Mouse (Mus musculus) c-Kit-negative CD71-positive TER-119-positive erythroid progenitor cells, embryonic 14.5 days (primary cell): Measurements from ENCODE around the gene Poldip2.
A peak's percentile ranks its signal among the peaks of the same experiment; 100 is the strongest.

Source experiments
- DNase-seq: peaks from one replicate; pipeline ENCODE4 v3.0.0-alpha.2; 2013; ENCODE audit warnings: low read depth, low spot score

Gene Poldip2

GRCm38 (mm10) chr11:78512025-78512957 is at the start of gene Poldip2, which contains the start of gene Tmem199:
TSS of gene Poldip2 (plus strand) at chr11:78512193.
TSS of gene Tmem199 (minus strand) at chr11:78512172.
- peak; percentile 65 for DNase-seq

DNA sequence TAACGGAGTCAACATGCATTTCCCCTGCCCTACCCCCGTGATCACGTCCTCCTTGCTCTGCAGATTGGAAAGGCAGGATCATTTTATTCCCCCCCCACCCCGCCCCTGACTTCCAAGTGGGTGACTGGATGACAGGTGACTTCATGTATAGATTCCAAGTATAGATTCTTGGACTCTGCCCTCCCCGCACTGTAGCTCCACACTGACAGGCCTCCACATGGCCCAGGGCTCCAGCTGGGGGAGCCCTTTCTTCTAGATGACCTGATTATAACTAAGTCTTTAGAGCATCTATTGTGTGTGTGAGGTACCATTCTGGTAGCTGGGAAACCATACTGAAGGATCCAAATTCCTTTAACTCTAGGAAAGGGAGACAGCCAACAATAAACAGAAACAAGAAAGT is 49.3 kb upstream of the Poldip2 start:
- DNase-seq, result no peak

GRCm38 (mm10) chr11:78463286-78464036 is 48.5 kb upstream of the Poldip2 start:
- DNase-seq, result no peak

- no peak for DNase-seq
Observed at GRCm38 (mm10) chr11:78465116-78465515, 46.9 kb upstream of the Poldip2 start.

DNA sequence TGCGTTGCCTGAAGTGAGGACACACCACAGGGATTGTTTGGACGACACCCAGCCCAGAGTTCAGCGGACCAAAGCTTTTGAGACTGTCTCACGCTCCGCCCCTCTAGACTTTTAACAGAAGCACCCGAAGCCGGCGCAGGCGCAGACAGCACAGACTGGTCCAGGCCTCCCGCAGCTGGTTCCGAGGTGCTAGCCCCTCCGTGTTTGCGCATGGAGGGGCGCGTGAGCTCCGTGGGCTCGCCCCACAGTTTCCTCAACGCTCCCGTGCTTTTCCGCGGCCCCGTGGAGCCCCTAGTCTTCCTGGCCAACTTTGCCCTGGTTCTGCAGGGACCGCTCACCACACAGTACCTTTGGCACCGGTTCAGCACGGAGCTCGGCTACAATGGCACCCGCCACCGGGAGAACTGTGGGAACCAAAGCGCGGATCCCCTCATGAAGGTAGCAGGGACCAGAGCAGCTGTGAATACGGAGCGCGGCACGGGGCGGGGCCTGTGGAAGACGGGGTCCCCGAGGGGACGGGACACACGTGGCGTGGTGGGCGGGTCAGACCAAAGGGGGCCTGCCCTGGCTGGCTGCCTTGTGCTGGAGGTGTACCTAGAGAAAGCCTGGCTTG is 46.3 kb upstream of the Poldip2 start, which contains the start of gene Slc46a1:
Gene Slc46a1 (plus strand): TSS at position 130 of the 613 bp plus-strand sequence.
- no peak for DNase-seq

- no peak for DNase-seq
Observed at GRCm38 (mm10) chr11:78466242-78466912, 45.6 kb upstream of the Poldip2 start.

DNA sequence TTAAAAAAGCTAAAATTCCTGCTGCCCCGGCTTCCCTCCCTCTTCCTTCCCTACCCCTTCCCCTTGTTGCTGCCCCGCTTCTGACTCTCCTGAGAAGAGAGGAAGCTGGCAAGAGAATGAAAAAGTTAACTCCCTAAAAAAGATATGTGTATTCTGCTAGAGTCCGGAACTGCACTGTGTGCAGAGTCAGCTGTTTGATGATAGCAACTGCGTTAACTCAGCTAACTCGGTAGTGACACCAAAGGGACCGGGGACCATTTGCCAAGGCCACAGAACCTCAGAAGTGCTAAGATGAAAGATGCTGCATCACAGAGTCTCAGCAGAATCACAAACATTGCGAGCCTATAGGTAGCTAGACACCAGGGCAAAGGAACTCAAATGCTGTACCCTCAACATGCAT is 44.5 kb upstream of the Poldip2 start:
- no peak for DNase-seq

DNA sequence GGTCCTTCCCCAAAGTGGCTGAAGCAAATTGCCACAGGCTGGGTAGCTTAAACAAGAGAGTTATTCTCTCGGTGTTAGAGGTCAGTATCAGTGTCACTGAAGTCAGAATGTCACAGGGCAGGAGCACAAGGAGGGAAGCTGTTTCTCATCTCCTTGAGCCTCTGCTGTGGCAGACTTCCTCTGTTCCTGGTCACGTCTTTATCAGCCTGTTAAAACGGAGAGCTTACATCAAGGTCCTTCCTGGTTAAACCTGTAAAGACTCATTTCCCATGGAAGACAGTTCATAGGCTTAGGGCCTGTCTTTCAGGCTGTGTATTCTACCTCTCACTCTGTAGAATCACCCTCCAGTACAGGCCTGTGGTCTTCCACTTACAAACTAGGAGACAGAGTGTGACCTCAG is 44.1 kb upstream of the Poldip2 start:
- no peak for DNase-seq

- DNase-seq, result no peak
Observed at GRCm38 (mm10) chr11:78471326-78472103, 40.5 kb upstream of the Poldip2 start.

DNA sequence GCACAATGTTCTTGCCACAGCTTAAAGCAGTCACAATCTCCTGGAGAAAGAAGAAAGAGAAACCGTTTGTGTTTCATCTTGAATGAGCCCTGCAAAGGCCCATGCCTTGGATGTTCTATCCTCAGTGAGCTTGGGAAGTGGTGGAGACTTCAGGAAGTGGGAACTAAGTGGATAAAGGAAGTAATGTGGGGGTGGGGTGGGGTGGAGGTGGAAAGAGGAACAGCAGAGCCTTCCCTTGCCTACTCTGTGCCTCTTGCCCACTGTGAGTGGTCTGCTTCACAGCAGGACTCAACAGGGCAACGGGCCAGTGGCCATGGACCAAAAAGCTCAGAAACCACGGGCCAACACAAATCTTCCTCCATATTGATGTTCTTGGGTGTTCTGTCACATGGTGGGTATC is 36.7 kb upstream of the Poldip2 start:
- no peak for DNase-seq

DNA sequence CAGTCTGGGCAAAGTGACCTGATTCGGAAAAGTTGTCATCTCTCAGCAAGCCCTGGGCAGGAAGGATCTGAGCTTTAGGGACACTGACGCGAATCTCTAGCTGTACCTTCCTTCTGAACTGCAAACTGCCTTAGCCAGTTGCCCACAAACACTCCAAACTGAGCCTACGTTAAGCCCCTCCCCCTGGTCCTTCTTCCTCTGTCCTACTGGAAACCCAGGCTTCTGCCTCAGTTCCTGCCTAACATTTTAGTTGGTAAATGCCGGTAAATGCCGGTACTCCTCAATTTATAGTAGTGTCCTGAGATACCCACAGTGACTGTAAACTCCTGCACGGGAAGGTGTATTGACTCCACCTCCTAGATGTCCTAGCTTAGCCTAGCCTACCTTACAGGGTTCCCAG is 28.4 kb upstream of the Poldip2 start:
- DNase-seq, result no peak

DNA sequence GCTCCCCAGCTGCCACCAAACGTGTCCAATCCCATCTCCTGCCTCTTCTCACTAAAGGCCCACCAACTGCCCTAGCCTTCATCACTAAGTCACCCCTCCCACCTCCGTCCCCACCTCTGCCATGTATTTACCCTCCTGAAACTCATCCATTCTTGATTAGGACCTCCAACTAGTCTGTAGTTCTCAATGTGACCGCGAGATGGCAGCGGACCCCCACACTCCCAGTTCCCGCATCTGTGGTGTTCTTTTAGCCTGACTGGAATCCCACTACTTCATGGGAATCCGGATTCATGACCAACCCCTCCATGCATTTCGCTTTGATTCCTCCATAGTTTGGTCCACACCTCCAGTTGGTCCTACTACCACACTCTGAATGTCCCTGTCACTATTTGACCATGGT is 23.8 kb upstream of the Poldip2 start:
- DNase-seq, result no peak

GRCm38 (mm10) chr11:78490781-78491241 is 21.2 kb upstream of the Poldip2 start:
- no peak for DNase-seq

- no peak for DNase-seq
Observed at GRCm38 (mm10) chr11:78495904-78496303, 16.1 kb upstream of the Poldip2 start.

GRCm38 (mm10) chr11:78497071-78497541 is 14.9 kb upstream of the Poldip2 start:
- DNase-seq, result no peak

DNA sequence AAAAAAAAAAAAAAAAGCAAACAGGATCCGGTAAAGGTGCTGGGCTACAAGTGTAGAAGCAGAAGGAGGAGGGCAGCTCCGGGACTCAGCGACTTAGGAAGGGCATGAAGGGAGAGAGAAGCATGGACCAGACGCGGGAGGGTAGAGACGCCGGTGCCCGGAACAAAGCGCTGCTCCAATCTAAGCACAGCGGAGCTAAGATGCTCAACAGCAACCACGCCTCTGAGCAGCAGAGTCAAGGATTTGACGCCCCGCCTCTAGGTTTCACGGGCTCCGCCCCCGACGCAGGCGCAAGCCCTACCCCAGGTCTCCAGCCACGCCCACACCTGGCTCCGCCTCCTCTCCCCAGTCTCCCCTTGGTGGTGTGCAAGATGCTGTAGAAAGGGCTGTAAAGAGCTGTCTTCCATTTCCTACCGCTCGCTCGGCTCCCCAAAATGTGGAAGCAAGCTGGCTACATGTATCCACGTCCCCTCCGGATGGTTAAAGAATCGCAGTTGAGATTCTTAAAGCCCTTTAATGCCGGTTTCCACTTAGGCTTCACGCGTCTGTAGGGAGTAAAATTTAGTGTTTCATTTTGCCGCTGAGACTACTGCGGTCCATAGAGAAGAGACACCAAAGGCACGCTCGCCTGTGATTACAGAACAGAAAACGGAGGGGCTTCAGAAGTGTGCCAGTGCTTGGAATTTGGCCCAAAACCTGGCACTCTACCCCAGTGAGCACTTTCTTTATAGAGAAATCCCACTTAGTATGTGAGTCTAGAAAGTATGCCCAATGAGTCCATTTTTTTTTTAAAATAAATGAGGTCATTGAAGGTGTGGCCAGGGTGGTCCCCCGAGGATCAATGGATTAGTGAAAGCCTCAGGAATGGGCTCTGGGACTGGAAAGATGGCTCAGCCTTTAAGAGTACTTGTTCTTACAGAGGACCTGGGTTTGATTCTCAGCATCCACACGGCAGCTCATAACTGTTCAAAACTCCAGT is 14.2 kb upstream of the Poldip2 start, which contains the start of gene Sarm1:
Gene Sarm1 (minus strand): TSS at position 211 of the 979 bp plus-strand sequence.
- peak; percentile 68 for DNase-seq

GRCm38 (mm10) chr11:78499004-78499403 is 13.0 kb upstream of the Poldip2 start, which contains the start of gene Vtn:
TSS of gene Vtn (plus strand) at chr11:78499091.
- no peak for DNase-seq

DNA sequence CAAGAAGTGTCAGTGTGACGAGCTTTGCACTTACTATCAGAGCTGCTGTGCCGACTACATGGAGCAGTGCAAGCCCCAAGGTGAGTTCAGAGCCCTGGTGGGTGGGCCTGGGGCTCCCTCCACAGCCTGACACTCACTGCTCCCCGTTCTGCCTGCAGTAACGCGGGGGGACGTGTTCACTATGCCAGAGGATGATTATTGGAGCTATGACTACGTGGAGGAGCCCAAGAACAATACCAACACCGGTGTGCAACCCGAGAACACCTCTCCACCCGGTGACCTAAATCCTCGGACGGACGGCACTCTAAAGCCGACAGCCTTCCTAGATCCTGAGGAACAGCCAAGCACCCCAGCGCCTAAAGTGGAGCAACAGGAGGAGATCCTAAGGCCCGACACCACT is 12.4 kb upstream of the Poldip2 start:
- no peak for DNase-seq

GRCm38 (mm10) chr11:78500623-78501202 is 11.3 kb upstream of the Poldip2 start:
- DNase-seq, result no peak
